Mouse (Mus musculus) heart, embryonic 14.5 days (tissue): ENCODE results near the gene Rfc5. TPM values are rescaled to one million over a fixed set of nuclear protein-coding genes. Genes with fewer than 3 reads are reported as not detected.

ENCODE experiments used
- ATAC-seq: fragments of 200-750 bp; cut with Nextera tagmentation; 2 replicates; pipeline ENCODE4 v1.8.0; 2017; ENCODE audit warnings: low read depth, moderate TSS enrichment; ENCODE audit not compliant: insufficient number of reproducible peaks, insufficient read depth, low FRiP score
- H3K27ac ChIP-seq, 2 experiments: fragments of 200-500 bp in 1 of 2; fragments of 300-500 bp in 1 of 2; sonication (generic) in 1 of 2; replicated peaks in 1 of 2; 2 replicates each; pipeline ENCODE4 v1.5.1; 2012 to 2014; ENCODE audit warnings: low read depth in 2 of 2, low read length in 2 of 2, control low read depth in 1 of 2, mild to moderate bottlenecking in 1 of 2, mixed read lengths in 1 of 2; ENCODE audit not compliant: control insufficient read depth in 1 of 2, insufficient read depth in 1 of 2
- H3K27me3 ChIP-seq: fragments of 300-500 bp; sonication (generic); 2 replicates; pipeline ENCODE4 v1.6.1; 2014; ENCODE audit warnings: mild to moderate bottlenecking, low read length, control low read depth; ENCODE audit not compliant: control insufficient read depth, insufficient read depth
- H3K36me3 ChIP-seq: fragments of 300-500 bp; sonication (generic); 2 replicates; pipeline ENCODE4 v1.6.1; 2014; ENCODE audit warnings: mild to moderate bottlenecking, control low read depth, low read length, mixed read lengths; ENCODE audit not compliant: control insufficient read depth, insufficient read depth
- H3K4me1 ChIP-seq, 2 experiments: fragments of 200-500 bp in 1 of 2; fragments of 300-500 bp in 1 of 2; sonication (generic) in 1 of 2; 2 replicates each; pipeline ENCODE4 v1.6.1; 2012 to 2014; ENCODE audit warnings: low read length in 2 of 2, control low read depth in 1 of 2, mixed read lengths in 1 of 2; ENCODE audit not compliant: control insufficient read depth in 2 of 2, insufficient read depth in 2 of 2
- H3K4me2 ChIP-seq: fragments of 300-500 bp; sonication (generic); 2 replicates; pipeline ENCODE4 v1.6.1; 2014; ENCODE audit warnings: mild to moderate bottlenecking, low read length
- H3K4me3 ChIP-seq, 2 experiments: fragments of 200-500 bp in 1 of 2; fragments of 300-500 bp in 1 of 2; sonication (generic) in 1 of 2; 2 replicates each; pipeline ENCODE4 v1.5.1; 2012 to 2014; ENCODE audit warnings: low read length in 2 of 2, mild to moderate bottlenecking in 2 of 2, control low read depth in 1 of 2, low read depth in 1 of 2, moderate library complexity in 1 of 2; ENCODE audit not compliant: control insufficient read depth in 1 of 2, insufficient read depth in 1 of 2
- H3K9ac ChIP-seq: fragments of 300-500 bp; sonication (generic); 2 replicates; pipeline ENCODE4 v1.6.1; 2014; ENCODE audit warnings: mild to moderate bottlenecking, low read length
- H3K9me3 ChIP-seq: fragments of 300-500 bp; sonication (generic); 2 replicates; pipeline ENCODE4 v1.6.1; 2016; ENCODE audit warnings: low read length, control low read depth; ENCODE audit not compliant: control insufficient read depth
- WGBS: fragments of 180-500 bp; shearing (Covaris S2); extraction: QIAGEN DNeasy Blood & Tissue Kit; methylation state at CpG from one replicate; pipeline ENCODE4 v1.1.7; 2014; 5-methylcytosine and 5-hydroxymethylcytosine counted together
- polyA plus RNA-seq: library from polyadenylated mRNA; unstranded; fragments of >200 nt; fragmentation: Nextera tagmentation; extraction: Ambion mirVana; gene quantifications from 2 replicates; pipeline ENCODE4 v1.2.1, GENCODE M21; 2014

Rfc5 gene
- polyA plus RNA-seq, 1 experiment from 2014 or later: 54.5 TPM

DNA sequence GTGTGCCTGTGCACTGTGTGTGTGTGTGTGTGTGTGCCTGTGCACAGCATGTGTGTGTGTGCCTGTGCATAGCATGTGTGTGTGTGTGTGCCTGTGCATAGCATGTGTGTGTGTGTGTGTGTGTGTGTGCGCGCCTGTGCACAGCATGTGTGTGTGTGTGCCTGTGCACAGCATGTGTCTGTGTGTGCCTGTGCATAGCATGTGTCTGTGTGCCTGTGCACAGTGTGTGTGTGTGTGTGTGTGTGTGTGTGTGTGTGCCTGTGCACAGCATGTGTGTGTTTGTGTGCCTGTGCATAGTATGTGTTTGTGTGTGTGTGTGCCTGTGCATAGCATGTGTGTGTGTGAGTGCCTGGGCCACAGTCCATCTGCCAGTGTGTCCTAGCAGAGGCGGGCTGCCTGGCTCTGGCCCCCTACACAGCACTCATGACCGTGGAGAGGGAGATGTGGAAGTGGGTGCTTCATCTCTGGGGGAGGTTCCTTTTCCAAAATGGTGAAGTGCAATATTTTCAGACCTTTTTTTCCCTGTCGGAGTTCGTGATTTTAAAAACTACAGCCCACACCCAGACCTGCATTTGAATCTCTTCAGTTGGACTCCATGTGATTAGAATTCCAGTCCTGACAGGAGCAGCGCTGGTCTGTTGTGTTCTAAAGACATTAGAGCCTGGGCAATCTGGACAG is 14.3 kb downstream of the Rfc5 start:
- ATAC-seq: no peak
- Histone ChIP-seq H3K27ac (no peak overlapping the region), H3K27me3 (no peaks in the 10 kb centered on the region), H3K9ac (no peak overlapping the region), H3K4me3 (no peak overlapping the region), H3K36me3 (peaks cover 95% of the 10 kb centered on the region), H3K9me3 (no peaks in the 10 kb centered on the region), H3K4me1 (no peaks in the 10 kb centered on the region), H3K4me2 (no peak overlapping the region)
- WGBS: 94% methylated on average over 7 of the region's 7 CpGs

DNA sequence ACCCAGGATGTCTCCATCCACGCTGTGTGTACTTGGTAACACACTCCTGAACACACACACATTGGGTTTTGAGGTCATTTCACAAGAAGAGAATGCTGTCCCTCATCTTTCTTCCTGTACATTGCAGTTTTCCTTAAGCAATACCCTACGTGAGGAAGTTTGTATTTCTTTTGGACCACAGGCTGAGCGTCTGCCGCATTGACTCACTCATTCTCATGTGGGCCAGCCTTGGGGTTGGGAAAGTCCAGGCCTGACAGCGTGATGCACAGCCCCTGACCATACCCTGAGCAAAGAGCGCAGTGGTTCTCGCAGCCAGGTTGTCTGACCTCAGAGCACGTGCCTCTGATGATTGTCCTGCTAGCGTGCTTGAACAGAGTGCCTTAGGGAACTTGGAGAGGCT is 15.4 kb downstream of the Rfc5 start:
- 93% methylated on average over 9 of the region's 9 CpGs for WGBS
- H3K4me1 ChIP-seq: no peaks in the 10 kb centered on the region
- H3K9ac ChIP-seq: no peak overlapping the region
- H3K36me3 ChIP-seq: peaks cover 95% of the 10 kb centered on the region
- H3K27me3 ChIP-seq: no peaks in the 10 kb centered on the region
- H3K9me3 ChIP-seq: no peaks in the 10 kb centered on the region
- no peak for ATAC-seq
- no peak overlapping the region for H3K27ac ChIP-seq
- H3K4me2 ChIP-seq: no peak overlapping the region
- H3K4me3 ChIP-seq: no peak overlapping the region

DNA sequence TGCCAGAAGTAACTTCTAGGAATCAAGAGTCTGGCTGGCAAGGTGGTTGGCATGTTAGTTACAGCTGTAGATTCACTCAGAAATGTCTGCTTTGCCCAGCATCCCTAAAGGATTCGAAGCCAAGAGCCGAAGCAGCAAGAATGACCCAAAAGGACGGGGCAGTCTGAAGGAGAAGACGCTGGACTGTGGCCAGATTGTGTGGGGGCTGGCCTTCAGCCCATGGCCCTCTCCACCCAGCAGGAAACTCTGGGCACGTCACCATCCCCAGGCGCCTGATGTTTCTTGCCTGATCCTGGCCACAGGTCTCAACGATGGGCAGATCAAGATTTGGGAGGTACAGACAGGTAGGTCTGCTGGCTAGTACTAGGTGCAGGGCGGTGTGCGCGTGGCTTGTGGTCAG is 18.3 kb downstream of the Rfc5 start:
- Histone ChIP-seq H3K4me2 (no peak overlapping the region), H3K9ac (no peak overlapping the region), H3K4me1 (no peaks in the 10 kb centered on the region), H3K4me3 (no peak overlapping the region), H3K36me3 (peaks cover 99% of the 10 kb centered on the region), H3K27me3 (no peaks in the 10 kb centered on the region), H3K27ac (no peak overlapping the region), H3K9me3 (no peaks in the 10 kb centered on the region)
- WGBS: 84% methylated on average over 10 of the region's 10 CpGs
- ATAC-seq: no peak

DNA sequence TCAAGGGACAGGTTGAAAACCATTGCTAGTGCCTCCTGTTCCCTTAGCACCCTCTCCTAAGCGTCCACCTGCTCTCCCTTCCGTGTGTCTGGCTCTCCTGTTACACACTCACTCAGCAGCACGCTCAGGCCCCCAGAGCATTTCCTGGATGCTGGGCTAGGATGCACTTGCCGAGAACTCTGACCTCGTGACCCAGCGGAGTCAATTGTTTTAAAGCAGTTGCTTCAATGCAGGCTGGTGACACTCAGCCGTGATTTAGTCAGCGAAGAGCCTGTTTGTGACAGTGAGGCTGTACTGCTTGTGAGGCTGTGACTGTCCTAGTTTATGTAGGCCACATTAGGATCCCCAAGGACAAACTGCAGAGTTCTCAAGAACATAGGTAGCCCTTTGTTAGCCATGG is 21.6 kb downstream of the Rfc5 start:
- H3K27me3 ChIP-seq: no peaks in the 10 kb centered on the region
- H3K36me3 ChIP-seq: peaks cover 88% of the 10 kb centered on the region
- no peak overlapping the region for H3K4me3 ChIP-seq
- no peak overlapping the region for H3K4me2 ChIP-seq
- no peak for ATAC-seq
- no peaks in the 10 kb centered on the region for H3K9me3 ChIP-seq
- peaks cover 13 to 17% of the 10 kb centered on the region in 2 experiments for H3K4me1 ChIP-seq
- H3K27ac ChIP-seq: no peak overlapping the region
- no peak overlapping the region for H3K9ac ChIP-seq
- WGBS: 63% methylated on average over 8 of the region's 8 CpGs

DNA sequence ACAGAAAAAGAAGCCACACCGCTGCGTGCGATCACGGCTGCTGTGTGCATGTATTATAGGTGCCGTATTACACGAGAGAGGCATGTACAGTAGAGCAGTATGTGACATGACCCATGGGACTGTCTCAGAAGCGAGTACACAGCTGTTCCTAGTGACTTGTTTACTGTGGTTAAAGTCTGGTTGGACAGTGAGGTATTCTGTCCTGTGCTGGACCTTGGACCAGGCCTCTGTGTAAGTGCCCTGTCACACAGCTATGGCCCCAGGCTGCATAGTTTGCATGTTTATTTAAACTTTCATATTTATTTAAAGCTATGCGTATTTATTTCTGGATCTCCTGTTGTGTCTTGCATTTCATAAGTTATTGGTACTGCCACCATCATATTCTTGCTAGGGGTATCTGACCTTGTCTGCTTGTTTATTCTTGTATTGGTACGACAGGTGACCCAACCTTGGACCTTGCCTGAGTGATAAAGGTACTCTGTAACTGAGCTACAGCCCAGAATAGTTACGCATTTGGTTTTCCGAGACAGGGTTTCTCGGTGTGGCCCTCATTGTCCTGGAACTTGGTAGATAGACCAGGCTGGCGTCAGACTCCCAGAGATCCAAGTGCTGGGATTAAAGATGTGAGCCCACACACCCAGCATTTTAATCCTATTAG is 22.8 kb downstream of the Rfc5 start:
- Histone ChIP-seq H3K4me3 (no peak overlapping the region), H3K9ac (no peak overlapping the region), H3K36me3 (peaks cover 76% of the 10 kb centered on the region), H3K27ac (no peak overlapping the region), H3K4me1 (peaks cover 18 to 29% of the 10 kb centered on the region in 2 experiments), H3K9me3 (no peaks in the 10 kb centered on the region), H3K4me2 (no peak overlapping the region), H3K27me3 (no peaks in the 10 kb centered on the region)
- no peak for ATAC-seq
- 83% methylated on average over 13 of the region's 13 CpGs for WGBS

DNA sequence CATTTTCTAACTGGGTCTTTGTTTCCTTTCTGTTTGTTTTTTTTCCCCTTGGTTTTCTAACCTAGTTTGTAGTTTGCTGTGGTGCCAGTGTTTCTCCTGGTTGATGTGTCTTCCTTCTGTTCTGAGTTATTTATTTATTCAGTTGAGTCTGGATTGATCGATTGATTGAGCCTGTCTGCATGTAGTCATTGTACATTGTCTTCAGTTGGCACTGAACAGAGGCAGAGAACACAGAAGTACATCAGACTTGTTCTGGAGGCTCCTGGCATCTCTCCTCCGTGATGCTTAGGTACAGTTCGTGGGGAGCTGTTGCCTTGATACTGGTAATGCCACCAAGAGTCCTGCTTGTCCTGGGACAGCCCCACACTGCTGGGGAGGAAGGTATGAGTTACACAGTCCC is 24.0 kb downstream of the Rfc5 start:
- no peaks in the 10 kb centered on the region for H3K27me3 ChIP-seq
- H3K4me3 ChIP-seq: no peak overlapping the region
- peaks cover 26 to 41% of the 10 kb centered on the region in 2 experiments for H3K4me1 ChIP-seq
- no peak overlapping the region for H3K27ac ChIP-seq
- no peaks in the 10 kb centered on the region for H3K9me3 ChIP-seq
- no peak for ATAC-seq
- H3K36me3 ChIP-seq: peaks cover 64% of the 10 kb centered on the region
- 59% methylated on average over 3 of the region's 3 CpGs for WGBS
- H3K4me2 ChIP-seq: no peak overlapping the region
- H3K9ac ChIP-seq: no peak overlapping the region

DNA sequence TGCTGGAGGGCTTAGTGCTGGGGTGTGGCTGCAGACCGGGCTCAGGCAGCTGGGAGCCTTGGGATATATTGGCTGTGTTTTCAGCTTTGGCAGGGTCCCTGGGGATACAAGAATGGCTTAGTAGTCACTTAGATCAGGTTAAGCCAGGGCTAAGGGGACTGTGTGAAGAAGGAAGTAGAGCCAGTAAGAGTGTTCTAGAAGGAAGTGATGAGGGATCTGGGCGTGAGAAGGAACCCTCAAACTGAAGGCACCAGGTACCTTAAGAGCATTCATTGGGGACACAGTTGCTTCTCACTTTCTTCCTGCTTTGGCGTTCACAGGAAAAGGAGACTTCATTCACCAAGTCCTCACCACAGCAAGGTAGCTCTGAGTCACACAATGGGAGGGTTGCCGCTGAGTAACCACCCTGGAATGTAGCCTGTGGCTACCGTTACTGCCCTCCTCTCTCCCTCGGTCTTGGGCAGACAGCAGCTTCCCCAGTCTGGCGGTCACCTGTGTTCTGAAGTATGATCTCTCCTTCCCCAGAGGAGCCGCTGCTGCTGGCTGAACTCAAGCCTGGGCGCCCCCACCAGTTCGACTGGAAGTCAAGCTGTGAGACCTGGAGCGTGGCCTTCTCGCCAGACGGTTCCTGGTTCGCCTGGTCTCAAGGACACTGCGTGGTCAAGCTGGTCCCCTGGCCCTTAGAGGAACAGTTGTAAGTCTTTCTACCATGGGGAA is 25.6 kb downstream of the Rfc5 start:
- no peak for ATAC-seq
- 26% methylated on average over 15 of the region's 15 CpGs for WGBS
- Histone ChIP-seq H3K9ac (peak overlapping the region; percentile 27; the same call in 1 of the 2 replicates), H3K27ac (peak overlapping the region in 1 of 2 experiments; percentile 53; a peak in 3 of 4 replicates), H3K4me3 (no peak overlapping the region), H3K9me3 (no peaks in the 10 kb centered on the region), H3K4me1 (peaks cover 33 to 51% of the 10 kb centered on the region in 2 experiments), H3K36me3 (peaks cover 53% of the 10 kb centered on the region), H3K27me3 (no peaks in the 10 kb centered on the region), H3K4me2 (peak overlapping the region; percentile 16)
